Comparison of ENCODE assay signal across 8 mouse cellular contexts in genomic region chr9:14277365-14277991, GRCm38 (mm10). TPM values are rescaled to one million over a fixed set of nuclear protein-coding genes. Genes with fewer than 3 reads are reported as not detected.
A peak's percentile ranks its signal among the peaks of the same experiment; 100 is the strongest.
DNase-seq lines count a peak whose midpoint lies in the region; ATAC-seq and TF ChIP-seq lines count a peak whose summit lies in the region.

No protein-coding gene starts in this region.

- no peak for TF ChIP-seq CTCF in spleen, adult 2 months (IDR thresholded peaks at IDR 0.05; ENCODE audit: extremely low read depth, insufficient read depth, insufficient read length, insufficient replicate concordance)
- no peak for TF ChIP-seq CTCF in lung, postnatal 0 days (IDR thresholded peaks at IDR 0.05)

- peaks cover 19% of the 10 kb centered on the region for H3K4me1 ChIP-seq in spleen, adult 2 months (ENCODE audit: control insufficient read depth, insufficient read depth, insufficient read length)
- peaks cover 17% of the 10 kb centered on the region for H3K4me1 ChIP-seq in embryonic facial prominence, embryonic 13.5 days
- peaks cover 11% of the 10 kb centered on the region for H3K4me1 ChIP-seq in hindbrain, embryonic 16.5 days (ENCODE audit: control insufficient read depth, insufficient read depth, low read depth, low read length)
- H3K4me1 ChIP-seq in lung, postnatal 0 days (ENCODE audit: insufficient read depth, low read depth, low read length): no peaks in the 10 kb centered on the region; the same call in 1 of the 2 replicates

- no peaks in the 10 kb centered on the region for H3K36me3 ChIP-seq in spleen, adult 2 months (ENCODE audit: control insufficient read depth, insufficient read depth, low read length)
- H3K36me3 ChIP-seq in embryonic facial prominence, embryonic 13.5 days: no peaks in the 10 kb centered on the region
- H3K36me3 ChIP-seq in hindbrain, embryonic 16.5 days (ENCODE audit: control insufficient read depth, insufficient read depth, low read length): no peaks in the 10 kb centered on the region
- H3K36me3 ChIP-seq in lung, postnatal 0 days (ENCODE audit: insufficient read depth, low read length): no peaks in the 10 kb centered on the region

- peak overlapping the region; percentile 61 for H3K4me2 ChIP-seq in embryonic facial prominence, embryonic 13.5 days
- peak overlapping the region; percentile 68 for H3K4me2 ChIP-seq in hindbrain, embryonic 16.5 days (ENCODE audit: low read length)
- peak overlapping the region; percentile 94 for H3K4me2 ChIP-seq in lung, postnatal 0 days (replicated peaks; ENCODE audit: low read depth, low read length)

- no peak for ATAC-seq in embryonic facial prominence, embryonic 13.5 days (ENCODE audit: insufficient number of reproducible peaks, insufficient read depth, low FRiP score, low TSS enrichment, low read depth)
- ATAC-seq in hindbrain, embryonic 16.5 days: no peak
- ATAC-seq in lung, postnatal 0 days: no peak

- DNase-seq in spleen, adult 2 months (ENCODE audit: low read depth in 1 of 2, low spot score in 2 of 2): no peak
- DNase-seq in spleen, postnatal 14 days (ENCODE audit: low spot score in 2 of 2): no peak
- DNase-seq in lung, postnatal 0 days (ENCODE audit: low spot score): peak; percentile 58
- DNase-seq in frontal cortex, postnatal 36 days (ENCODE audit: low spot score in 2 of 2): no peak
- no peak for DNase-seq in testis, postnatal 14 days (ENCODE audit: low spot score)
- no peak for DNase-seq in gastrocnemius, postnatal 10 days

- TF ChIP-seq POLR2A in spleen, adult 2 months (IDR thresholded peaks at IDR 0.05; ENCODE audit: low read depth, low read length): no peak

- no peak for TF ChIP-seq EP300 in lung, postnatal 0 days (IDR thresholded peaks at IDR 0.05)

- H3K9me3 ChIP-seq in embryonic facial prominence, embryonic 13.5 days: no peaks in the 10 kb centered on the region
- no peaks in the 10 kb centered on the region for H3K9me3 ChIP-seq in hindbrain, embryonic 16.5 days (ENCODE audit: control insufficient read depth, low read length)
- H3K9me3 ChIP-seq in lung, postnatal 0 days (ENCODE audit: low read length): no peaks in the 10 kb centered on the region

- no peaks in the 10 kb centered on the region for H3K27me3 ChIP-seq in spleen, adult 2 months (ENCODE audit: control insufficient read depth, insufficient read depth, low read length)
- H3K27me3 ChIP-seq in embryonic facial prominence, embryonic 13.5 days: no peaks in the 10 kb centered on the region
- no peaks in the 10 kb centered on the region for H3K27me3 ChIP-seq in hindbrain, embryonic 16.5 days (replicated peaks; ENCODE audit: control insufficient read depth, insufficient read depth, low read length)
- H3K27me3 ChIP-seq in lung, postnatal 0 days (replicated peaks; ENCODE audit: insufficient read depth, low read length): no peaks in the 10 kb centered on the region

- WGBS in spleen, adult 2 months: 22% methylated on average over 7 of the region's 7 CpGs
- WGBS in embryonic facial prominence, embryonic 13.5 days: under 1% methylated on average over 7 of the region's 7 CpGs
- under 1% methylated on average over 7 of the region's 7 CpGs for WGBS in hindbrain, embryonic 16.5 days
- 5% methylated on average over 7 of the region's 7 CpGs for WGBS in lung, postnatal 0 days

- peak overlapping the region; percentile 39 for H3K4me3 ChIP-seq in spleen, adult 2 months (ENCODE audit: extremely low read depth, insufficient read depth, insufficient read length)
- peak overlapping the region; percentile 96 for H3K4me3 ChIP-seq in embryonic facial prominence, embryonic 13.5 days
- H3K4me3 ChIP-seq in hindbrain, embryonic 16.5 days (ENCODE audit: low read length): peak overlapping the region; percentile 99
- H3K4me3 ChIP-seq in lung, postnatal 0 days (ENCODE audit: low read depth, low read length): peak overlapping the region; percentile 68

- no peak overlapping the region for H3K27ac ChIP-seq in spleen, adult 2 months (ENCODE audit: insufficient read depth, low read length)
- H3K27ac ChIP-seq in embryonic facial prominence, embryonic 13.5 days: peak overlapping the region; percentile 98
- H3K27ac ChIP-seq in hindbrain, embryonic 16.5 days (ENCODE audit: low read depth, low read length): peak overlapping the region; percentile 92
- H3K27ac ChIP-seq in lung, postnatal 0 days (ENCODE audit: low read length): no peak overlapping the region

- H3K9ac ChIP-seq in embryonic facial prominence, embryonic 13.5 days: peak overlapping the region; percentile 98
- peak overlapping the region; percentile 93 for H3K9ac ChIP-seq in hindbrain, embryonic 16.5 days (ENCODE audit: low read depth, low read length)
- H3K9ac ChIP-seq in lung, postnatal 0 days (replicated peaks; ENCODE audit: low read depth): no peak overlapping the region

RNA-seq across cellular contexts. Expression of gene Sesn3, which starts 2.6 kb away (rescaled TPM):
- 12.2 and 33.6 TPM in 2 replicates for polyA plus RNA-seq in spleen, adult 2 months (2012; rRNA removed)
- 27.5 and 28.3 TPM in 2 replicates for polyA plus RNA-seq in embryonic facial prominence, embryonic 13.5 days (2015; fragmentation: Nextera tagmentation; extraction: Ambion mirVana)
- polyA plus RNA-seq in hindbrain, embryonic 16.5 days (2015; fragmentation: Nextera tagmentation; extraction: Ambion mirVana): 15.9 and 21.0 TPM in 2 replicates
- polyA plus RNA-seq in lung, postnatal 0 days (2015; fragmentation: Nextera tagmentation; extraction: Ambion mirVana): 6.0 and 6.7 TPM in 2 replicates
- total RNA-seq in gastrocnemius, postnatal 10 days (2021): 10 to 100 TPM; 43.4 to 44.8 TPM

Comparison
In these comparisons a context has a peak if more than half of its experiments do, and no peak if none do; other contexts are left out.
1. H3K27ac ChIP-seq: peak in embryonic facial prominence, embryonic 13.5 days (single experiment) and hindbrain, embryonic 16.5 days (single experiment); none in spleen, adult 2 months (single experiment) and lung, postnatal 0 days (single experiment).
2. H3K4me3 ChIP-seq: peak in every context shown above with its lines; median percentile 99 in hindbrain, embryonic 16.5 days; 96 in embryonic facial prominence, embryonic 13.5 days; 68 in lung, postnatal 0 days; 39 in spleen, adult 2 months.
3. Peak in every context shown above with its lines, with median percentiles within 50 percentile points of each other: H3K4me2 ChIP-seq.